Mouse (Mus musculus) liver, adult (tissue): ENCODE results near the gene Smim12.
A peak's percentile ranks its signal among the peaks of the same experiment; 100 is the strongest.

Experiments used
- GATA4 ChIP-seq: IDR thresholded peaks from 2 replicates; pipeline ENCODE4 v1.6.1; 2014; ENCODE audit warnings: mild to moderate bottlenecking, low read length; ENCODE audit not compliant: insufficient replicate concordance

Gene Smim12

DNA sequence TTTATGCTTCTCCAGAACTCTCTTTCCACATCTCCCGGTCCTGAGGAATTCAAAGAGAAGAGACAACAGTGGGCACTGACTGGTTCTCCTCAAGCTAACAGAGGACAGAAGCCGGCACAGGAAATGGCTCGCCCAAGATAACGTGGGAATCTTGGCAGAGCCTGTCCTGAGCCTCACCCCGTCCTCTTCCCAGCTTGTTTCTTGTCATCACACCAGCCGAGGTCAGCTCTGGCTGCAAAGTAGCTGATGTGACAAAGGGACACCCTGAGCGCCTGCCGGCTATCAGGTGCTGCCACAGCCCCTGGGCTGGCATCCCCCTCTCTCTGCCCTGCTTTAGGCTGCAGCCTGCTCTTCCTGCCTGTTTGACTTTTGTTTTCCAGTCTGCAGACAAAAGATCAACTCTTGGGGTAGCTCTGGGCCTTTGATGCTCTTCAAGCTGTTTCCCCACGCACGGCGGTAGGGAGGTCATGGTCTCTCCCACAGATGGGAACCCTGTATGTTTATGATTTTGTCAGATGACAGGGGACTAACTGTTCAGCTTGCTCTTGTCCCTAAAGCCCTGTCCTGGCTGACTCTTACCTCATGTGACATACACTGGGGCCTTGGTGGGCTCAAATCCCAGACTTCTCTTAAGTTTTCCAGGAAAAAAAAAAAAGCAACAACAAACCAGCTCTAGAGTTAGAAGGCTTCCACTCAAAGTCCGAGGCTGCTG, 14.8 kb downstream of the Smim12 start:
- peak; percentile 64; the same call in 1 of the 2 replicates for TF ChIP-seq GATA4

DNA sequence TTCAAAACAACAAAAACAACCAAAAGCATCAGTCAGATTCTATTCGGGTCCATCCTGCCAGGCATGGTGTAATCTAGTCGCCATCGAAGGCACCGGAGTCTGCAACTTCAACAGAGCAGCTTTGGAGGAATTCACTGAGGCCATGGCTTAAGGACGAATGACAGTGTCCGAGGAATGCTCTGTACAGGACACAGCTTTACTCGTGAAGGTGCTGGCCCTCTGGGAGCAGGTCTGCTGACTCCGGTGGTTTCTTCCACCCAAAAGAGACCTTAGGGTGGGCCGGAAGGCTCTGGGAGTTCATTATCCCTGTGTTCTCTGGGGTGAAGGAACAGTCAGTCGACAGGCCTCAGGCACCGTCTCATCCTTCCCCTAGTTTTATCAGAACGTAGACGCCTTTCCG, 18.0 kb downstream of the Smim12 start:
- TF ChIP-seq GATA4 = peak; percentile 88; the same call in 1 of the 2 replicates

DNA sequence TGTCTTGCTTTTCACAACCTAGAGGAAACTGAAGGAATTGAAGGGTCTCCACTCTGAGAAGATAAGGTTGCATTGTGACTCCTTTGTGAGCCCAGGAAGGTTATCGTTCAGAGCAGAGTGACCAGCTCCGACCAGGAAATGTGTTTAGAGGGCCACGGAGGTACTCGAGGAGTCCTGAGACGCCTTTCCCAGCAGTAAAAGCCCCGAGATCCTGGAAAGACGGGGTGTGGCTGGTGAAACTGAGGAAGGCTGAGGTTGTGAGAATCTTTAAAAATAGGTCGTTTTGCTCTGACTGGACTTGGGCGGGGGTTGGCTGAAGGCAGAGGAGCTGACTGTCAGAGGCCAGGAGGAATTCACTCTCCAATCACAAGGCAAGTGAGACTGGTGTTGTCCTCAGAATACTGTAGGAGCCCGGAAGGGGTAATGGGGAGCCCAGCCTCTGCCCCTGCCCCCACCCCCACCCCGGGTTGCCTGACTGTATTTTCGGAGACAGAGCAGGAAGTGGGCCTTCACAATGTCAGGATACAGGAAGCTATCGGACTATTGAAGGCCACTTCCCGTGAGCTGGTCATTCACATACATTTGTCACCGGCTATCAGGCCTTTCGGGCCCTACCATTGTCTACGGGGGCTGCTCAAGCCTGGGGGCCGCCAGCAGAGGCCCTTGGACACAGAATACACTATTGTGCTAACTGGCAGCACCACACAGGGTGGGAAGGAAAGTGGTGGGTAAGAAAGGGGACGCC, 20.0 kb downstream of the Smim12 start:
- peak; percentile 92 for TF ChIP-seq GATA4

DNA sequence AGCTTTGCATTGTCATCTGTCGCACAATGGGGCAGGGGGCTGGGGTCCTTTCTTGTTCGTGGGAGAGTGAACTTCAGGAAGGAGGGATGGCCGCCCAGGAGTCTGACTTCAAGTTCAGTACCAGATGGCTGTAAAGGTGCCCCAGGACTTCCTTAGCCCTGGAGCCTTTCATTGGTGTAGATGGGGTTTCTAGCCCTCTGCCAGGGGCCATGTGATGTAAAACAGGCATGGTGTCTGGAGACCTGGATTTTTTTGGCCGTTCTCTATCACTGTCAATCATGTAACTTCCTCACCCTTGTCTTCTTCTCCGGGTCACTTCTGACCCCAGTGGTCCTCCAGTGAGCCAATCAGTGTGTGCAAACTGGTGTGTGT, 20.6 kb downstream of the Smim12 start:
- no peak for TF ChIP-seq GATA4

DNA sequence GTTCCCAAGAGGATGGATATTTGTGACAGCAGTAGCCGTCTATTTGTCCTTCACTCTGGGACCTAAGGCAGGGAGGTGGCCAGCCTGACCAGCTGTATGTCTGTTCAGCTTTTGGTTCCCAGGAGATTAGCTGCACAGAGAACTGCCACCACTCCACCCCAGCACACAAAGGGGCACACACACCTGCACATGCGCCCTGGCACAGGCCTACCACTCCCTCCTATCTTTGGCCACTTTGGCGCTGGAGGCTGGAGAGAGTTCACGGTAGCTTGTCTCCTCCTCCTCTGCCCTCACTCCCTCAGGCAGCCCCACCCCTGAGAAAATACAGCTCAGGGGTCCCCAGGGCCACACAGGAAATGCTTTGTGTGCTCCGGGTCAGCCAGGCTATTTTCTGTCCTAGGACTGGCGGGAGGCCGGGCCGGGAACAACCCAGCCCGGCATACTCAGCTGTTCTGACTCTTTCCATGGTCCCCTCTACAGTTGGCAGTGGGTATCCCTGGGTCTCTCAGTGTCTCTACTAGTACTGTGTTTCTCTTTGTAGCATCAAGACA, 34.9 kb downstream of the Smim12 start:
- no peak for TF ChIP-seq GATA4

DNA sequence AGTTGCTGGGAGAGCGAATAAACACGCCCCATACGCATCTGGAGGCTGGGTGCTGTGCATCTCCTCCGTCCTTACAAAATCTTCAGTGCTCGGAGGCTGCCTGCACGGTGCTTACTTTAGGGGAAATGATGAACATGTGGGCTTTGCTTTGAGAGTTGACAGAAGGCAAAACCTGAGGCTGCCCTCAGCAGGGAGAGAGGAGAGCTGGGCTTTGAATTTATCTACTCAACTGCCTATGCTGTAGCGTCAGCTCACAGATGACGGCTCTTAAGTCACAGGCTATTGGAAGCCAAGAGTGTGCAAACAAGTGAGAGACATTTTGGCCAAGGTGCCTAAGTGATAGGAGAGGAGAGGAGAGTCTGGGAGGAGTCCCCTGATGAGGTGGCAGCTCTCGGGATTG, 35.7 kb downstream of the Smim12 start:
- no peak for TF ChIP-seq GATA4

DNA sequence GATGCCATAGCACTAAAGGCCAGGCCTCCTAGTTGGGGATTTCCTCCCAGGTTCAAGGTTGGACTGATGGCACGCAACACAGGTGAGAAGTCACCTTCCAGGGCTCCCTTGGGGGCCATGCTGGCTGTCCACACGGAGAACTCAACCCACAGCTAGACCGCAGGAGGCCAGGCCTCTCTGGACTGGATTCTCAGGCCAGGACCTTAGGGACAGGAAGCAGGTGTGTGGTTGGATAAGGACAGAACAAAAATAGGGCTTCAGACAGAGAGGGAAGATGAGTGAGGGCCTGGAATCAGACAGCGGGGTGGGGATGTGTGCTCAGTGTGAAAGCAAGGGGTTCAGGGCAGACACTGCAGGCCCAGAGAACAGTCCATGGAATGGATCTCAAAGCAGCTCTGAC, 43.3 kb downstream of the Smim12 start:
- no peak for TF ChIP-seq GATA4

DNA sequence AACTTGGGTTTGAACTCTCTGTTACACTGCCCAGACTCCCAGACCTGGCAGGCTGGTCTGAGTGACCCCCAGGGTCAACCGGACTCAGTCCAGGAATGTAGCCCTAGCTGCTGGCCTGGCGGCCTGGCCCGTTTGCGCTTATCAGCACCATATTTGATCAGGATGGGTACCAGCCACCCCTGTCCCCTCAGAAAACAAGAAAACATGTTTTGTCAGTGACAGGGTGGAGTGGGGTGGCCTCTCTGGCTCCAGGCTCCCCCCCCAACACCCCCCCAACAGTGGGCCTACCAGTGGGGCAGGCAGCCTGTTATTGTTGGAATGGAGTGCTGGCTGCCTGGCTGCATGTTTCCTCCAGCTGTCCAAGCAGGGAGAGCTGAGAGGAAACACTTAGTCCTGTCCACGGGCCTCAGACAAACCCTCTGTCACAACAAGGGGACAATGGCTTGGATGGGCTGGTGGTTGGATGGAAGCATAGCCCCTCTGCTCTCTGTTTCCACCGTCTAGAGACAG, 45.5 kb downstream of the Smim12 start:
- TF ChIP-seq GATA4 = no peak; the same call in 1 of the 2 replicates

DNA sequence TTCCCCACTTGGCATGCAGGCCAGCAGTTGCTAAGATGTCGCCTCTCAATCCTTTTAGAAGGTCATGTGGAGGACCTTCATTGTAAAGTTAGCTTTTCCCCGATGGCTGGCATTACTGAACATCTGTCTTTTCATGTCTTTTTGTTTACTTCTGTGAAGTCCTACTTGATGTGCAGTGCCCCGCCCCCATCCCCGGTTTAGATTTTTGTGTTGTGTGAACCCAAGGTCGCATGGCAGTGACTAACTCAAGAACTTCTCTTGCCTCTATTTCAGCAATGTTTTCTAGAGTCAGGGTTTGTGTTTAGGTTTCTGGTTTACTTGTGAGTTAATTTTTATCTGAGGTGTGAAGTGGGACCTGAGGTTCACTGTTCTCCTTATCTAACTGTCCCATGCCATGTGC, 49.0 kb downstream of the Smim12 start:
- no peak for TF ChIP-seq GATA4
